Mouse (Mus musculus) midbrain, postnatal 0 days (tissue): ENCODE results near the gene Stat6. TPM values are rescaled to one million over a fixed set of nuclear protein-coding genes. Genes with fewer than 3 reads are reported as not detected.
A peak's percentile ranks its signal among the peaks of the same experiment; 100 is the strongest.
"Not testable (repeated sequence)": the region's sequence is repeated elsewhere in the genome, so short reads cannot be mapped to it uniquely, and the experiment has no call there.

ENCODE experiments used
- ATAC-seq: fragments of 200-750 bp; cut with Nextera tagmentation; 2 replicates; pipeline ENCODE4 v1.8.0; 2017; ENCODE audit warnings: moderate number of reproducible peaks, mild to moderate bottlenecking, moderate TSS enrichment, moderate library complexity; ENCODE audit not compliant: low FRiP score
- DNase-seq: peaks from one replicate; pipeline ENCODE4 v3.0.0-alpha.2; 2015; ENCODE audit warnings: low spot score
- H3K27ac ChIP-seq: fragments of 300-500 bp; sonication (generic); 2 replicates; pipeline ENCODE4 v1.5.1; 2014; ENCODE audit warnings: low read depth, mild to moderate bottlenecking, low read length, mixed read lengths
- H3K27me3 ChIP-seq: fragments of 300-500 bp; sonication (generic); 2 replicates; pipeline ENCODE4 v1.6.1; 2014; ENCODE audit warnings: low read length, control low read depth, mixed read lengths; ENCODE audit not compliant: insufficient read depth
- H3K36me3 ChIP-seq: fragments of 300-500 bp; sonication (generic); 2 replicates; pipeline ENCODE4 v1.6.1; 2014; ENCODE audit warnings: low read length, control low read depth, mixed read lengths; ENCODE audit not compliant: insufficient read depth
- H3K4me1 ChIP-seq: fragments of 300-500 bp; sonication (generic); 2 replicates; pipeline ENCODE4 v1.6.1; 2014; ENCODE audit warnings: mild to moderate bottlenecking, control low read depth, antibody characterized with exemption, low read length, mixed read lengths; ENCODE audit not compliant: insufficient read depth
- H3K4me2 ChIP-seq: fragments of 300-500 bp; sonication (generic); 2 replicates; pipeline ENCODE4 v1.6.1; 2014; ENCODE audit warnings: low read depth, mild to moderate bottlenecking, low read length, mixed read lengths; ENCODE audit not compliant: poor library complexity, severe bottlenecking
- H3K4me3 ChIP-seq: fragments of 300-500 bp; sonication (generic); 2 replicates; pipeline ENCODE4 v1.5.1; 2014; ENCODE audit warnings: low read depth, mild to moderate bottlenecking, low read length, moderate library complexity
- H3K9ac ChIP-seq: fragments of 300-500 bp; sonication (generic); replicated peaks from 2 replicates; pipeline ENCODE4 v1.6.1; 2014; ENCODE audit warnings: mild to moderate bottlenecking, low read length, moderate library complexity, mixed read lengths; ENCODE audit not compliant: poor library complexity, severe bottlenecking
- H3K9me3 ChIP-seq: fragments of 300-500 bp; sonication (generic); 2 replicates; pipeline ENCODE4 v1.6.1; 2016; ENCODE audit warnings: low read length, control low read depth
- CTCF ChIP-seq: IDR thresholded peaks from 2 replicates; pipeline ENCODE4 v1.5.1; 2016; ENCODE audit warnings: antibody characterized with exemption, mild to moderate bottlenecking
- WGBS: fragments of 180-500 bp; shearing (Covaris S2); extraction: QIAGEN DNeasy Blood & Tissue Kit; methylation state at CpG from one replicate; pipeline ENCODE4 v1.1.7; 2014; 5-methylcytosine and 5-hydroxymethylcytosine counted together
- polyA plus RNA-seq: library from polyadenylated mRNA; unstranded; fragments of >200 nt; fragmentation: Nextera tagmentation; extraction: Ambion mirVana; gene quantifications from 2 replicates; pipeline ENCODE4 v1.2.1, GENCODE M21; 2015
- total RNA-seq: library from RNA; depleted of rRNA; stranded (reverse); fragments of >200 nt; gene quantifications from 2 replicates; pipeline ENCODE4 v1.2.3, GENCODE M21; 2014

Stat6 gene
- total and polyA plus RNA-seq, 2 experiments from 2014 or later: 3.9 to 10.2 TPM

DNA sequence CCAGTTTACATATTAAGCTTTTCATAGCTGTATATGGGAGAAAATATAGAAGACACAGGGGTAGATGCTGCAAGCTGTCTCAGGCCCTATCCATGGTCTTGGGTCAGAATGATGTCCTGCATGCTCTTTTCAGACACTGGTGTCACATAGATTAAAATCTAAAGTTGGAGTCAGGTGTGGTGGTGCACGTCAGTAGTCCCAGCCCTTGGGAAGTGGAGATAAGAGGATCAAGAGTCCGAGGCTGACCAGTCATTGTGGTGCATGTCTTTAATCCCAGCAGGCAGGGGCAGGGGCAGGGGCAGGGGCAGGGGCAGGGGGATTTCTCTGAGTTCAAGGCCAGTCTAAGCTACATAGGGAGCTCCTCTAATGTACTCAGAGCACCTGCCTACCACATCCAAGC, 3.0 kb downstream of the Stat6 start:
- no peak for TF ChIP-seq CTCF
- H3K9me3 ChIP-seq: no peaks in the 10 kb centered on the region
- WGBS: 26% methylated on average over 2 of the region's 2 CpGs
- H3K4me3 ChIP-seq: no peak overlapping the region
- no peaks in the 10 kb centered on the region for H3K36me3 ChIP-seq
- H3K27ac ChIP-seq: no peak overlapping the region
- H3K4me1 ChIP-seq: no peaks in the 10 kb centered on the region
- no peak for ATAC-seq
- no peak for DNase-seq
- H3K9ac ChIP-seq: no peak overlapping the region
- no peak overlapping the region for H3K4me2 ChIP-seq
- peaks cover 20% of the 10 kb centered on the region for H3K27me3 ChIP-seq

DNA sequence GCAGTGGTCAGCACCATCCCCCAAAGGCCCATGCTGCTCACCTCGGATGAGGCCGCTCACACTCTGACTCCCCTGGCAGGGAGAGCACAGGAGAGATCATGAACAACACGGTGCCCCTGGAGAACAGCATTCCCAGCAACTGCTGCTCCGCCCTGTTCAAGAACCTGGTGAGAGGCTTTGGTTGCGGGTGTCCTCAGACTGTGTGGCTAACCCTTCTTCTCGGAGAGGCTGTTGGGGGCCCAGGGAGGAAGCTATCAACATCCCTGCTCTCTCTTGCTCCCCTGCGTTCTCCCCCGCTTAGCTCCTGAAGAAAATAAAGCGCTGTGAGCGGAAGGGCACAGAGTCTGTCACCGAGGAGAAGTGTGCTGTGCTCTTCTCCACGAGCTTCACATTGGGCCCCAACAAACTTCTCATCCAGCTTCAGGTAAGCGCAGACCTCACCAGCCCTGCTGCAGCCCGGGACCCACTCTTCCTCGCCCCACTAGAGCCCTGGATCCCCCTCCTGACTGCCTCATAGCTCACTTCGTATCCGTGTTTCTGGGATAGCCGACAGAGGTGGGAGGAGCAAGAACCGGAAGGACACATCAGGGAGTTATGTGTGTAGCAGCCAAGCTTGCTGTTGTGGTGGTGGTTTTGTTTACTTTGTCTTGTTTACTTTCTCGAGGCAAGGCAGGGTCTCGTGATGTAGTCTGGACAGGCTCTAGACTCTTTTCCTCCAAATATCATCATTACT, 10.3 kb downstream of the Stat6 start:
- Histone ChIP-seq H3K4me3 (peak overlapping the region; percentile 10; the same call in 1 of the 2 replicates), H3K27me3 (no peaks in the 10 kb centered on the region), H3K36me3 (no peaks in the 10 kb centered on the region), H3K27ac (no peak overlapping the region), H3K4me1 (no peaks in the 10 kb centered on the region), H3K9me3 (no peaks in the 10 kb centered on the region), H3K9ac (no peak overlapping the region), H3K4me2 (peak overlapping the region; percentile 20; the same call in 1 of the 2 replicates)
- DNase-seq (no peak), ATAC-seq (no peak)
- WGBS: 52% methylated on average over 21 of the region's 21 CpGs
- no peak for TF ChIP-seq CTCF

DNA sequence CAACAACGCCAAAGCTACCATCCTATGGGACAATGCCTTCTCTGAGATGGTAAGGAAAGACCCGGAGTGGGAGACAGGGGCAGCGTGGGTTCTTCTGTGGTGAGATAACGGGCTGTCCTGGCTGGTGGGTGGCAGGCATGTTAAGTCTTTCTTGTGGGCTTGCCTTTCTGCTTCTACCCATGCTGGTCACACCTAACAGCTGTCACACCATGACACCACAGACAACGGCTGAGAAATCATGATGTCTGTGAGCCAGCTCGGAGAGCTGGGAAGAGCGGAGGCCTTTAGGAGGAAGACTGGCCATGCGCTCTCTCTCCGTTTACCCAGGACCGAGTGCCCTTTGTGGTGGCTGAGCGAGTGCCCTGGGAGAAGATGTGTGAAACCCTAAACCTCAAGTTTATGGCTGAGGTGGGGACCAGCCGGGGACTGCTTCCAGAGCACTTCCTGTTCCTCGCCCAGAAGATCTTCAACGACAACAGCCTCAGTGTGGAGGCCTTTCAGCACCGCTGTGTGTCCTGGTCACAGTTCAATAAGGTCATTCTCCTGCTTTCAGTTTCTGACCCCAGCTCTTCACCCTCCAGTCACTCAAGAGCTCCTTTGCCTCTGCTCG, 12.3 kb downstream of the Stat6 start:
- Histone ChIP-seq H3K9me3 (no peaks in the 10 kb centered on the region), H3K27me3 (no peaks in the 10 kb centered on the region), H3K4me2 (no peak overlapping the region), H3K27ac (no peak overlapping the region), H3K4me1 (no peaks in the 10 kb centered on the region), H3K36me3 (no peaks in the 10 kb centered on the region), H3K4me3 (no peak overlapping the region), H3K9ac (no peak overlapping the region)
- ATAC-seq (no peak), DNase-seq (no peak)
- WGBS: 83% methylated on average over 16 of the region's 16 CpGs
- TF ChIP-seq CTCF: no peak

DNA sequence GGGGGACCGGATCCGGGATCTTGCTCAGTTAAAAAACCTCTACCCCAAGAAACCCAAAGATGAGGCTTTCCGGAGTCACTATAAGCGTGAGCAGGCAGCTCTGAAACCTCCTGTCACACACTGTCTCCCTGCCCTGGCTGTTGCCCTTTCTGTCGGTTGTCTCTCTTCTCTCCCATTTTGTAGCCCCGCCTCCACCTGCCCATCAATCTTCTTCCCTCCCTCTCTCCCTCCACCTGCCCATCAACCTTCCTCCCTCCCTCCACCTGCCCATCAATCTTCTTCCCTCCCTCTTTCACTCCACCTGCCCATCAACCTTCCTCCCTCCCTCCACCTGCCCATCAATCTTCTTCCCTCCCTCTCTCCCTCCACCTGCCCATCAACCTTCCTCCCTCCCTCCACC, 14.8 kb downstream of the Stat6 start:
- not testable (repeated sequence) for H3K4me1 ChIP-seq, H3K9ac ChIP-seq, H3K4me3 ChIP-seq, H3K9me3 ChIP-seq, DNase-seq, H3K4me2 ChIP-seq, H3K27ac ChIP-seq, H3K36me3 ChIP-seq, ATAC-seq
- 59% methylated on average over 6 of the region's 6 CpGs for WGBS
- H3K27me3 ChIP-seq: peaks cover 19% of the 10 kb centered on the region

DNA sequence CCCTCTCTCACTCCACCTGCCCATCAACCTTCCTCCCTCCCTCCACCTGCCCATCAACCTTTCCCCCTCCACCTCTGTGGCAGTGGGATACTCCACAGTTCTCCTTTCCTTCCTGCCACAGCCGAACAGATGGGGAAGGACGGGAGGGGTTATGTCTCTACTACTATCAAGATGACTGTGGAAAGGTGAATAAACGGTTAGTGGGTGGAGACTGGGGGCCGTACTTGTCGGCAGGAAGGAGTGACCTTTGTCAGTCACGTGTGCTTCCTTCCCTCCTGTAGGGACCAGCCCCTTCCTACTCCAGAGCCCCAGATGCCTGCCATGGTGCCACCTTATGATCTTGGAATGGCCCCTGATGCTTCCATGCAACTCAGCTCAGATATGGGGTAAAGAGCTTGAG, 15.3 kb downstream of the Stat6 start:
- Histone ChIP-seq H3K27ac (no peak overlapping the region), H3K4me3 (no peak overlapping the region), H3K27me3 (peaks cover 24% of the 10 kb centered on the region), H3K36me3 (no peaks in the 10 kb centered on the region), H3K9me3 (no peaks in the 10 kb centered on the region), H3K4me1 (peaks cover 3% of the 10 kb centered on the region; the same call in 1 of the 2 replicates), H3K4me2 (no peak overlapping the region), H3K9ac (no peak overlapping the region)
- 22% methylated on average over 6 of the region's 6 CpGs for WGBS
- no peak for DNase-seq
- no peak for TF ChIP-seq CTCF
- ATAC-seq: no peak

DNA sequence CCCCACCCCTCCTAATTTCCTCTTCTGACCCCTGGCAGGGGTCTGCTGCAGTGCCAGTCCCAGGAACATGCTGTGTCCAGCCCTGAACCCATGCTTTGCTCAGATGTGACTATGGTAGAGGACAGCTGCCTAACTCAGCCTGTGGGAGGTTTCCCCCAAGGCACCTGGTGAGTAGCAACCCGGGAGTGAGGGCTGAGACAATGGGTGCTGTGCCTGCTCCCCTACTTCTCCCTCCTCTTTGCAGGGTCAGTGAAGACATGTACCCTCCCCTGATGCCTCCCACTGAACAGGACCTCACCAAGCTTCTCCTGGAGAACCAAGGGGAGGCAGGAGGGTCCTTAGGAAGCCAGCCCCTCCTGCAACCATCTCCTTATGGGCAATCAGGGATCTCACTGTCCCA, 16.8 kb downstream of the Stat6 start:
- no peak for ATAC-seq
- 56% methylated on average over 1 of the region's 1 CpGs for WGBS
- H3K27ac ChIP-seq: no peak overlapping the region

More for the DNA sequence above, 16.8 kb downstream of the Stat6 start:
- Histone ChIP-seq H3K27me3 (peaks cover 32% of the 10 kb centered on the region), H3K4me2 (no peak overlapping the region), H3K9ac (no peak overlapping the region), H3K4me3 (no peak overlapping the region), H3K9me3 (no peaks in the 10 kb centered on the region), H3K4me1 (peaks cover 3% of the 10 kb centered on the region; the same call in 1 of the 2 replicates), H3K36me3 (no peaks in the 10 kb centered on the region)
- TF ChIP-seq CTCF: no peak
- DNase-seq: no peak
